Mouse (Mus musculus): ENCODE data around the gene Pon3.

Pon3 gene

GRCm38 (mm10) chr6:5193693-5194092 is 62.4 kb downstream of the Pon3 start, which contains the start of gene Pon1:
Pon1 (minus strand) TSS chr6:5193946.
- POLR2A ChIA-PET = no interaction called here

GRCm38 (mm10) chr6:5190761-5191160 is 65.3 kb downstream of the Pon3 start:
- ChIA-PET CTCF (no interaction called here), POLR2A (no interaction called here)

More at GRCm38 (mm10) chr6:5193693-5194092, 62.4 kb downstream of the Pon3 start, which contains the start of gene Pon1:
- CTCF ChIA-PET = no interaction called here

- POLR2A ChIA-PET = no interaction called here
- CTCF ChIA-PET = interaction anchor here in 1 of 4 experiments (0.5 kb wide), 1 partner anchor 237 kb away, joined by 4 read pairs; no protein-coding TSS in a partner anchor
Observed at GRCm38 (mm10) chr6:5189507-5189906, 66.6 kb downstream of the Pon3 start.

- CTCF ChIA-PET = no interaction called here
- POLR2A ChIA-PET = no interaction called here
Observed at GRCm38 (mm10) chr6:5188938-5189337, 67.1 kb downstream of the Pon3 start.

- ChIA-PET POLR2A (no interaction called here), CTCF (no interaction called here)
Observed at GRCm38 (mm10) chr6:5188036-5188435, 68.0 kb downstream of the Pon3 start.

GRCm38 (mm10) chr6:5187586-5187985 is 68.5 kb downstream of the Pon3 start:
- POLR2A ChIA-PET = no interaction called here
- CTCF ChIA-PET = no interaction called here

GRCm38 (mm10) chr6:5186229-5186950 is 69.7 kb downstream of the Pon3 start:
- CTCF ChIA-PET = no interaction called here

GRCm38 (mm10) chr6:5180645-5181044 is 75.4 kb downstream of the Pon3 start:
- POLR2A ChIA-PET = no interaction called here
- CTCF ChIA-PET = no interaction called here

More at GRCm38 (mm10) chr6:5186229-5186950, 69.7 kb downstream of the Pon3 start:
- POLR2A ChIA-PET = no interaction called here

GRCm38 (mm10) chr6:5179189-5179588 is 76.9 kb downstream of the Pon3 start:
- POLR2A ChIA-PET = interaction anchor here in 1 of 4 experiments (0.7 kb wide), 1 partner anchor 18 kb away, joined by 3 read pairs; no protein-coding TSS in a partner anchor
- CTCF ChIA-PET = interaction anchor here in 2 of 4 experiments (1.0 to 1.3 kb wide), 2 partner anchors 9 to 69 kb away, joined by 3 to 4 read pairs; no protein-coding TSS in a partner anchor

- ChIA-PET POLR2A (no interaction called here), CTCF (interaction anchor here in 2 of 4 experiments (0.5 to 1.3 kb wide), 4 partner anchors 8 to 667 kb away, joined by 3 to 4 read pairs (median 4); no protein-coding TSS in a partner anchor)
Observed at GRCm38 (mm10) chr6:5177967-5178891, 77.9 kb downstream of the Pon3 start.

GRCm38 (mm10) chr6:5174179-5174812 is 81.8 kb downstream of the Pon3 start:
- CTCF ChIA-PET = interaction anchor here in 1 of 4 experiments (0.6 kb wide), 1 partner anchor 9 kb away, joined by 3 read pairs; no protein-coding TSS in a partner anchor
- POLR2A ChIA-PET = interaction anchor here in 1 of 4 experiments (0.6 kb wide), 1 partner anchor 198 kb away, joined by 4 read pairs; no protein-coding TSS in a partner anchor

- ChIA-PET CTCF (no interaction called here), POLR2A (no interaction called here)
Observed at GRCm38 (mm10) chr6:5172571-5172970, 83.5 kb downstream of the Pon3 start.

GRCm38 (mm10) chr6:5171418-5171817 is 84.7 kb downstream of the Pon3 start:
- ChIA-PET POLR2A (no interaction called here), CTCF (no interaction called here)

Data from embryonic stem cell, embryonic (primary cell).